Mouse (Mus musculus) liver, embryonic 14.5 days (tissue): Measurements from ENCODE around the gene Atg4b. TPM values are rescaled to one million over a fixed set of nuclear protein-coding genes. Genes with fewer than 3 reads are reported as not detected.

Experiments used
- ATAC-seq: fragments of 200-750 bp; cut with Nextera tagmentation; 2 replicates; pipeline ENCODE4 v1.8.0; 2017; ENCODE audit warnings: moderate number of reproducible peaks, mild to moderate bottlenecking, moderate library complexity; ENCODE audit not compliant: insufficient read depth
- DNase-seq, 3 experiments: peaks; one replicate each; pipeline ENCODE4 v3.0.0-alpha.2; 2012 to 2013; ENCODE audit warnings: low read depth in 3 of 3, low spot score in 3 of 3
- H3K27ac ChIP-seq: fragments of 300-500 bp; sonication (generic); 2 replicates; pipeline ENCODE4 v1.5.1; 2014; ENCODE audit warnings: moderate library complexity, mild to moderate bottlenecking, control low read depth, inconsistent platforms
- H3K27me3 ChIP-seq: fragments of 300-500 bp; sonication (generic); 2 replicates; pipeline ENCODE4 v1.6.1; 2014; ENCODE audit warnings: mild to moderate bottlenecking, low read length, moderate library complexity; ENCODE audit not compliant: control insufficient read depth, insufficient read depth
- H3K36me3 ChIP-seq: fragments of 300-500 bp; sonication (generic); replicated peaks from 2 replicates; pipeline ENCODE4 v1.6.1; 2014; ENCODE audit warnings: low read depth; ENCODE audit not compliant: control insufficient read depth, insufficient read depth
- H3K4me1 ChIP-seq, 2 experiments: fragments of 200-500 bp in 1 of 2; fragments of 300-500 bp in 1 of 2; sonication (generic) in 1 of 2; replicated peaks; 2 replicates each; pipeline ENCODE4 v1.6.1; 2012 to 2014; ENCODE audit warnings: antibody characterized with exemption in 1 of 2, inconsistent platforms in 1 of 2, low read length in 1 of 2; ENCODE audit not compliant: control insufficient read depth in 2 of 2, insufficient read depth in 2 of 2
- H3K4me2 ChIP-seq: fragments of 300-500 bp; sonication (generic); 2 replicates; pipeline ENCODE4 v1.6.1; 2014; ENCODE audit warnings: low read depth, mild to moderate bottlenecking, control low read depth, moderate library complexity
- H3K4me3 ChIP-seq, 2 experiments: fragments of 200-500 bp in 1 of 2; fragments of 300-500 bp in 1 of 2; sonication (generic) in 1 of 2; 2 replicates each; pipeline ENCODE4 v1.5.1; 2012 to 2014; ENCODE audit warnings: low read depth in 2 of 2, low read length in 2 of 2, mild to moderate bottlenecking in 2 of 2, control low read depth in 1 of 2, inconsistent platforms in 1 of 2, moderate library complexity in 1 of 2; ENCODE audit not compliant: insufficient read depth in 1 of 2
- H3K9ac ChIP-seq: fragments of 300-500 bp; sonication (generic); replicated peaks from 2 replicates; pipeline ENCODE4 v1.6.1; 2014; ENCODE audit warnings: mild to moderate bottlenecking, control low read depth, moderate library complexity
- H3K9me3 ChIP-seq: fragments of 300-500 bp; sonication (generic); 2 replicates; pipeline ENCODE4 v1.6.1; 2016; ENCODE audit warnings: low read length, mixed read lengths; ENCODE audit not compliant: control insufficient read depth
- CTCF ChIP-seq: IDR thresholded peaks from 2 replicates; pipeline ENCODE4 v1.5.1; 2016; ENCODE audit warnings: antibody characterized with exemption, low read depth, control low read depth
- EP300 ChIP-seq: IDR thresholded peaks from 2 replicates; pipeline ENCODE4 v1.6.1; 2016; ENCODE audit warnings: antibody characterized with exemption, low read depth
- WGBS: fragments of 180-500 bp; shearing (Covaris S2); extraction: QIAGEN DNeasy Blood & Tissue Kit; methylation state at CpG from one replicate; pipeline ENCODE4 v1.1.7; 2014; ENCODE audit not compliant: insufficient replicate concordance; 5-methylcytosine and 5-hydroxymethylcytosine counted together
- polyA plus RNA-seq, 2 experiments: library from polyadenylated mRNA; depleted of rRNA in 1 of 2; stranded (reverse) in 1 of 2; unstranded in 1 of 2; fragments of >200 nt; fragmentation: Nextera tagmentation in 1 of 2; extraction: Ambion mirVana in 1 of 2; gene quantifications; 2 replicates each; pipeline versions ENCODE4 v1.2.1 to v1.2.3; 2012 to 2014

Atg4b gene
- polyA plus RNA-seq (2012; rRNA removed) (18.6 and 22.6 TPM in 2 replicates), polyA plus RNA-seq (2014; fragmentation: Nextera tagmentation; extraction: Ambion mirVana) (64.3 and 68.2 TPM in 2 replicates)

GRCm38 (mm10) chr1:93751290-93751689, at the start of gene Atg4b:
Gene Atg4b (plus strand): TSS chr1:93751500.
- Histone ChIP-seq H3K9ac (no peak within 1 kb of the TSS), H3K27ac (no peak within 1 kb of the TSS), H3K36me3 (peaks cover 6% of the 10 kb centered on the region; the same call in 1 of the 2 replicates), H3K4me1 (peaks cover 9 to 11% of the 10 kb centered on the region in 2 experiments), H3K27me3 (no peaks in the 10 kb centered on the region), H3K4me3 (no peak within 1 kb of the TSS), H3K9me3 (no peaks in the 10 kb centered on the region), H3K4me2 (no peak within 1 kb of the TSS)
- ATAC-seq (no peak), DNase-seq (no peak)
- 76% methylated on average over 6 of the region's 6 CpGs for WGBS
- TF ChIP-seq EP300: no peak
- TF ChIP-seq CTCF: no peak

GRCm38 (mm10) chr1:93702106-93702505, 49.2 kb upstream of the Atg4b start:
- Histone ChIP-seq H3K4me1 (no peaks in the 10 kb centered on the region), H3K27me3 (no peaks in the 10 kb centered on the region), H3K4me3 (no peak overlapping the region), H3K9me3 (no peaks in the 10 kb centered on the region), H3K36me3 (no peaks in the 10 kb centered on the region), H3K9ac (no peak overlapping the region), H3K4me2 (no peak overlapping the region), H3K27ac (no peak overlapping the region)
- 35% methylated on average over 1 of the region's 1 CpGs for WGBS
- TF ChIP-seq CTCF: no peak
- TF ChIP-seq EP300: no peak
- ATAC-seq (no peak), DNase-seq (no peak)

DNA sequence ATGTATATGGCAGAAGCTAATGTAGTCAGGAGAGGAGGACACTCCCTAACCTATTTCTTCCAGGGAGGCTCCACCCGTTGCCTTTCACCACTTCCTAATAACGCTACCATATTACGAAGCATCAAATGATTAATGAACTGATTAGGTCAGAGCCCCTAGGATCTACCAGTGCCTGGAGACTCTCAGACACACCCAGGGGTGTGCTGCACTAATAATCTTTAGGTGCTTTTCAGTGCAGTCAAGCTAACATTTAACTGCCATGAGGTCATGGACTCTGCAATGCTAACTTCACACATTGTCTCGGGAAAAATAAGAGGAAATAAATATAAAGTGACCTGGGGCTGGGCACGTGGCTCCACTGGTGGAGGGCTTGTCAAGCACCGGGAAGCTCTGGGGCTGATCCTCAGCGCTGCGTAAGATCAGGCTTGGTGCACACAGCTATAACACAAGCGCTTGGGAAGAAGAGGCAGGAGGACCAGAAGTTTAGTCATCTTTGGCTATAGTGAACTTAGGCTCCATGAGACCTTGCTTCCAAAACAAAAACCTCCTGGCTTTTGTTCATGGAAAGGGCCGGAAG, 47.7 kb upstream of the Atg4b start:
- no peak overlapping the region for H3K27ac ChIP-seq
- 75% methylated on average over 10 of the region's 10 CpGs for WGBS
- ATAC-seq: no peak

GRCm38 (mm10) chr1:93704341-93704740, 47.0 kb upstream of the Atg4b start:
- ATAC-seq (no peak), DNase-seq (no peak)
- Histone ChIP-seq H3K9ac (no peak overlapping the region), H3K27me3 (no peaks in the 10 kb centered on the region), H3K4me2 (no peak overlapping the region), H3K4me1 (no peaks in the 10 kb centered on the region), H3K27ac (no peak overlapping the region), H3K36me3 (no peaks in the 10 kb centered on the region), H3K4me3 (no peak overlapping the region), H3K9me3 (no peaks in the 10 kb centered on the region)
- TF ChIP-seq EP300: no peak
- TF ChIP-seq CTCF: no peak
- 82% methylated on average over 9 of the region's 9 CpGs for WGBS

More for the DNA sequence above, 47.7 kb upstream of the Atg4b start:
- H3K36me3 ChIP-seq: no peaks in the 10 kb centered on the region
- no peak overlapping the region for H3K4me2 ChIP-seq
- no peaks in the 10 kb centered on the region for H3K4me1 ChIP-seq
- no peak overlapping the region for H3K9ac ChIP-seq
- DNase-seq: no peak
- H3K4me3 ChIP-seq: no peak overlapping the region
- H3K27me3 ChIP-seq: no peaks in the 10 kb centered on the region
- TF ChIP-seq CTCF (no peak), EP300 (no peak)
- no peaks in the 10 kb centered on the region for H3K9me3 ChIP-seq

DNA sequence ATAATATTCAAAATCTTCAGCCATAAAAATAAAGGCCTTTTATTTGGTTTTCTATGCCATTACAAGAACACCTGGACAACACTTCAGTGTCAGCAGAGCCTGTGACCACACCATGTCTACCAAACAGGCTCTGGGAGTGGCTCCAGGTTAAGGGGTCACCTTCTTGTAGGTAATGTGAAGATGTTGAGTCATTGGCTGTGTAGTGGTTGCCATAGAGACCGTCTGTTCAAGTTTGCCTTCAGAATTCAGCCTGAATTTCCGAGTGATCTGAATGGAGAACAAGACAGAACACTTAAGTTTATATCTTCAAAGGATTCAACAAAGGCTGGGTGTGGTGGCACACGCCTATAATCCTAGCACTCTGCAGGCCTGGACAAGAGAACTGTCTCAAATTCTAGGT, 45.9 kb upstream of the Atg4b start:
- H3K9ac ChIP-seq: no peak overlapping the region
- no peaks in the 10 kb centered on the region for H3K9me3 ChIP-seq
- no peak overlapping the region for H3K4me3 ChIP-seq
- H3K27ac ChIP-seq: no peak overlapping the region
- ATAC-seq (no peak), DNase-seq (no peak)
- H3K27me3 ChIP-seq: no peaks in the 10 kb centered on the region
- 54% methylated on average over 3 of the region's 3 CpGs for WGBS
- no peaks in the 10 kb centered on the region for H3K36me3 ChIP-seq
- H3K4me1 ChIP-seq: no peaks in the 10 kb centered on the region
- no peak for TF ChIP-seq EP300
- TF ChIP-seq CTCF: no peak
- no peak overlapping the region for H3K4me2 ChIP-seq
